Mouse (Mus musculus): ENCODE results near the gene Prss34. TPM values are rescaled to one million over a fixed set of nuclear protein-coding genes. Genes with fewer than 3 reads are reported as not detected.

Gene Prss34
- polyA plus RNA-seq, 1 experiment from 2014 or later, result 0.73 TPM

GRCm38 (mm10) chr17:25273706-25274501 is 24.3 kb upstream of the Prss34 start:
- no peaks in the 10 kb centered on the region for H3K27me3 ChIP-seq
- peaks cover 7% of the 10 kb centered on the region for H3K36me3 ChIP-seq
- H3K27ac ChIP-seq, result peak overlapping the region; percentile 98
- ATAC-seq (replicated peaks; ENCODE audit: insufficient number of reproducible peaks, insufficient read depth, low FRiP score, low read depth), result peak; percentile 84
- H3K9me3 ChIP-seq (replicated peaks), result no peaks in the 10 kb centered on the region
- peak overlapping the region; percentile 94 for H3K9ac ChIP-seq
- H3K4me3 ChIP-seq, result peak overlapping the region; percentile 75
- H3K4me1 ChIP-seq (replicated peaks), result peaks cover 34% of the 10 kb centered on the region
- H3K4me2 ChIP-seq, result peak overlapping the region; percentile 85
- 1% methylated on average over 39 of the region's 45 CpGs for WGBS

- Histone ChIP-seq H3K4me2 (peak within 1 kb of the TSS; percentile 85), H3K27ac (peak within 1 kb of the TSS; percentile 98), H3K9ac (peak within 1 kb of the TSS; percentile 94), H3K4me1 (replicated peaks) (peaks cover 30% of the 10 kb centered on the region), H3K27me3 (no peaks in the 10 kb centered on the region), H3K4me3 (peak within 1 kb of the TSS; percentile 75), H3K36me3 (no peaks in the 10 kb centered on the region), H3K9me3 (replicated peaks) (no peaks in the 10 kb centered on the region)
- ATAC-seq (replicated peaks; ENCODE audit: insufficient number of reproducible peaks, insufficient read depth, low FRiP score, low read depth), result no peak
- WGBS, result 79% methylated on average over 9 of the region's 9 CpGs
Observed at GRCm38 (mm10) chr17:25274571-25275346, 23.4 kb upstream of the Prss34 start, which contains the start of gene Ube2i. TSS of gene Ube2i (minus strand) at chr17:25274622.

GRCm38 (mm10) chr17:25275833-25276232 is 22.4 kb upstream of the Prss34 start:
- ATAC-seq (replicated peaks; ENCODE audit: insufficient number of reproducible peaks, insufficient read depth, low FRiP score, low read depth), result no peak
- H3K9me3 ChIP-seq (replicated peaks), result no peaks in the 10 kb centered on the region
- WGBS, result 91% methylated on average over 3 of the region's 3 CpGs
- H3K27ac ChIP-seq, result no peak overlapping the region
- peaks cover 21% of the 10 kb centered on the region for H3K4me1 ChIP-seq (replicated peaks)
- no peak overlapping the region for H3K9ac ChIP-seq
- no peak overlapping the region for H3K4me2 ChIP-seq
- H3K27me3 ChIP-seq, result no peaks in the 10 kb centered on the region
- H3K4me3 ChIP-seq, result no peak overlapping the region
- no peaks in the 10 kb centered on the region for H3K36me3 ChIP-seq

GRCm38 (mm10) chr17:25282133-25282532 is 16.1 kb upstream of the Prss34 start:
- Histone ChIP-seq H3K9me3 (replicated peaks) (no peaks in the 10 kb centered on the region), H3K4me1 (replicated peaks) (0 out of 2 replicates have a peak, but pooled peaks cover 2% of the 10 kb centered on the region), H3K4me2 (peak overlapping the region; percentile 23; the same call in 1 of the 2 replicates), H3K9ac (no peak overlapping the region), H3K4me3 (no peak overlapping the region), H3K27ac (no peak overlapping the region), H3K27me3 (no peaks in the 10 kb centered on the region), H3K36me3 (no peaks in the 10 kb centered on the region)
- WGBS, result 25% methylated on average over 11 of the region's 11 CpGs
- 0 out of 2 replicates have a peak, but pooled peaks have one; percentile 18 for ATAC-seq (replicated peaks; ENCODE audit: insufficient number of reproducible peaks, insufficient read depth, low FRiP score, low read depth)

GRCm38 (mm10) chr17:25285033-25285432 is 13.2 kb upstream of the Prss34 start:
- H3K36me3 ChIP-seq, result no peaks in the 10 kb centered on the region
- no peak overlapping the region for H3K4me2 ChIP-seq
- H3K9ac ChIP-seq, result no peak overlapping the region
- WGBS, result 21% methylated on average over 3 of the region's 3 CpGs
- H3K27me3 ChIP-seq, result no peaks in the 10 kb centered on the region
- no peaks in the 10 kb centered on the region for H3K9me3 ChIP-seq (replicated peaks)
- H3K4me1 ChIP-seq (replicated peaks), result 0 out of 2 replicates have a peak, but pooled peaks cover 2% of the 10 kb centered on the region
- no peak for ATAC-seq (replicated peaks; ENCODE audit: insufficient number of reproducible peaks, insufficient read depth, low FRiP score, low read depth)
- H3K4me3 ChIP-seq, result no peak overlapping the region
- no peak overlapping the region for H3K27ac ChIP-seq

DNA sequence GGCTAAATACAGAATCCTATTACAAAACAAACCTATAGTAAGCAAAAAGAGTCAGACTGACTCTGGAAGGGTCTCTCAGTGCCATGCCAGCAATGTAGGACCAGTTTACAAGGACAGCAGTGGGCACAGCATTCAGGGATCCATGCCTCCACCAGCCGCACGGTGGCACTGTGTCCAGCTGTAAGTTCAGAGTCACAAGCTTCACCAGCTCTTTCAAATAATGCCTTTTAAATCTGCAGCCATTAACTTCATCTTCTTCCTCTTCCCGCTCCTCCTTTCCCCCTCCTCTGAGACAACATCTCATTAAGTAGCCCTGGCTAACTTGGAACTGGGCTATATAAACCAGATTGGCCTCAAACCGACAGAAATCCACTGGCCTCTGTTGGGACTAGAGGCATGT is 9.4 kb upstream of the Prss34 start:
- 0 out of 2 replicates have a peak, but pooled peaks cover 2% of the 10 kb centered on the region for H3K4me1 ChIP-seq (replicated peaks)
- ATAC-seq (replicated peaks; ENCODE audit: insufficient number of reproducible peaks, insufficient read depth, low FRiP score, low read depth), result no peak
- no peaks in the 10 kb centered on the region for H3K27me3 ChIP-seq
- no peaks in the 10 kb centered on the region for H3K9me3 ChIP-seq (replicated peaks)
- no peak overlapping the region for H3K9ac ChIP-seq
- no peak overlapping the region for H3K4me2 ChIP-seq
- WGBS, result 26% methylated on average over 4 of the region's 4 CpGs
- no peak overlapping the region for H3K27ac ChIP-seq
- H3K4me3 ChIP-seq, result no peak overlapping the region
- H3K36me3 ChIP-seq, result no peaks in the 10 kb centered on the region

DNA sequence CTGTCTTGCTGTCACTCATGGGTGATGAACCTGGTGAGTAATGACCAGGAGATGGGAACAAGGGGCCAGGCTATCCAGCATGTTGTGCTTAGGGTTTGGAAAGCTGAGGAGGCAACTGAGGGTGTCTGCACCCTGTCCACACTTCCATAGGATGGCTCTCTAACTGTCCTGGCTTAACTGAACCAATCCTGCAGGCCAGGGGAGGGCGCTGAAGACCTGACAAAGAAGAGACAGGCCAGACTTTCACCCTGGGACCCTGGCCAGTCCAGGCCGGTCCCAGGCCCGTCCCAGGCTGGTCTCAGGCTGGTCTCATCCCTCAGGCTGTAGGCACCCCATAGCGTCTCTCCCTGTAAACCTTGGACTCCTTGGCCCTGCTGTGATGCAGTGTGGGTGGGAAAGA is 7.8 kb upstream of the Prss34 start:
- H3K9ac ChIP-seq, result no peak overlapping the region
- H3K27ac ChIP-seq, result no peak overlapping the region
- no peaks in the 10 kb centered on the region for H3K9me3 ChIP-seq (replicated peaks)
- no peak overlapping the region for H3K4me3 ChIP-seq
- ATAC-seq (replicated peaks; ENCODE audit: insufficient number of reproducible peaks, insufficient read depth, low FRiP score, low read depth), result no peak
- 22% methylated on average over 4 of the region's 4 CpGs for WGBS
- no peak overlapping the region for H3K4me2 ChIP-seq
- no peaks in the 10 kb centered on the region for H3K36me3 ChIP-seq
- no peaks in the 10 kb centered on the region for H3K27me3 ChIP-seq
- H3K4me1 ChIP-seq (replicated peaks), result no peaks in the 10 kb centered on the region

GRCm38 (mm10) chr17:25293495-25293894 is 4.7 kb upstream of the Prss34 start:
- no peak for ATAC-seq (replicated peaks; ENCODE audit: insufficient number of reproducible peaks, insufficient read depth, low FRiP score, low read depth)
- no peaks in the 10 kb centered on the region for H3K4me1 ChIP-seq (replicated peaks)
- whole genome bisulfite sequencing, result 41% methylated on average over 5 of the region's 5 CpGs
- no peak overlapping the region for H3K27ac ChIP-seq
- peaks cover 5% of the 10 kb centered on the region; the same call in 1 of the 2 replicates for H3K27me3 ChIP-seq
- no peak overlapping the region for H3K9ac ChIP-seq
- H3K36me3 ChIP-seq, result no peaks in the 10 kb centered on the region
- no peaks in the 10 kb centered on the region for H3K9me3 ChIP-seq (replicated peaks)
- no peak overlapping the region for H3K4me3 ChIP-seq
- no peak overlapping the region for H3K4me2 ChIP-seq

- Histone ChIP-seq H3K27me3 (peaks cover 9% of the 10 kb centered on the region; the same call in 1 of the 2 replicates), H3K4me2 (no peak overlapping the region), H3K4me1 (replicated peaks) (no peaks in the 10 kb centered on the region), H3K27ac (no peak overlapping the region), H3K9me3 (replicated peaks) (no peaks in the 10 kb centered on the region), H3K4me3 (no peak overlapping the region), H3K36me3 (no peaks in the 10 kb centered on the region), H3K9ac (no peak overlapping the region)
- 52% methylated on average over 1 of the region's 1 CpGs for WGBS
- ATAC-seq (replicated peaks; ENCODE audit: insufficient number of reproducible peaks, insufficient read depth, low FRiP score, low read depth), result no peak
Observed at GRCm38 (mm10) chr17:25294111-25294510, 4.1 kb upstream of the Prss34 start.

DNA sequence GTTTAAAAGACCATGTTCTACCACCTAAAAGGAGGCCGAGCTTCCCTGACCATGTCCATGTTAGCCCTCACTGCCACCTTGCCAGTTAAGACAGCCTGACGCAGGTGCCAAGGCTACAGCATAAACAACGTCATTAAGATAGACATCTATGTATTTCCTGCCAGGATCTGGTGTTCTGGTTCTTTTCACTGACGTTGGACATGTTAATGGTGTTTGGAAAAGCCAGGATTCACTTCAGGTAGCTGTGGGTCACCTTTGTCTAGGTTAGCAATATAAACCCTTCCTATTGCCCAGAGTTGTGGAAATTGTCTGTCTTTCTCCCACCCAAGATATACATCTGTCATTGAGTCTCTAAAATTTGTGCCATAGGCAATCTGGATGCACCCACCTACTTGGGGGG is 10.2 kb downstream of the Prss34 start, which contains the start of gene Prss28:
Gene Prss28, plus strand, starts transcription at position 301 of the 400 bp plus-strand sequence.
- 42% methylated on average over 4 of the region's 4 CpGs for WGBS
- Histone ChIP-seq H3K4me2 (no peak within 1 kb of the TSS), H3K27me3 (peaks cover 17% of the 10 kb centered on the region), H3K9me3 (replicated peaks) (no peaks in the 10 kb centered on the region), H3K36me3 (no peaks in the 10 kb centered on the region), H3K4me3 (no peak within 1 kb of the TSS), H3K27ac (no peak within 1 kb of the TSS), H3K4me1 (replicated peaks) (no peaks in the 10 kb centered on the region), H3K9ac (no peak within 1 kb of the TSS)
- no peak for ATAC-seq (replicated peaks; ENCODE audit: insufficient number of reproducible peaks, insufficient read depth, low FRiP score, low read depth)

DNA sequence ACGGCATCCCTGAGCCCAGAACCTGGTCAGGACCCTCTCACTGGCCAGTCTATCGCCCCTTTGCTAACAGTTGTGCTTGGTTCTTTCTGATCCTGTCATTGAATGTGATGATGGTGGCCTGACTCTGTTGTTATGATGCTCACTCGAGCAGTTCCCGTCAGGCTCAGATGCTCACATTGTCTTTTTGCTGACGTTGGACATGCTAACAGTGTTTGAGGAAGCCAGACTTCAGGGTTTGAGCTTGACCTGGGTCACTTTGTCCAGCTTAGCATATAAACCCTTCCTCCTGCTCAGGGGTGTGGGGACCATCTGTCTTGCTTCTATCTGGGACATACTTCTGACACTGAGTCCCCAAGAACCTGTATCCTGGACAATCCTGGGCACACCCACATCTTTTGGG is 20.2 kb downstream of the Prss34 start, which contains the start of gene Prss29:
Gene Prss29, plus strand, starts transcription at position 301 of the 400 bp plus-strand sequence.
- Histone ChIP-seq H3K27me3 (peaks cover 17% of the 10 kb centered on the region), H3K4me1 (replicated peaks) (no peaks in the 10 kb centered on the region), H3K4me2 (no peak within 1 kb of the TSS), H3K4me3 (no peak within 1 kb of the TSS), H3K9me3 (replicated peaks) (no peaks in the 10 kb centered on the region), H3K27ac (no peak within 1 kb of the TSS), H3K9ac (no peak within 1 kb of the TSS), H3K36me3 (no peaks in the 10 kb centered on the region)
- no peak for ATAC-seq (replicated peaks; ENCODE audit: insufficient number of reproducible peaks, insufficient read depth, low FRiP score, low read depth)
- 67% methylated on average over 5 of the region's 5 CpGs for WGBS

Measured in heart, embryonic 15.5 days (tissue).